Mouse (Mus musculus): Measurements from ENCODE around the gene Fam171a1.

Fam171a1 gene

GRCm38 (mm10) chr2:3244251-3244650 is 130.2 kb downstream of the Fam171a1 start:
- no peak for DNase-seq (ENCODE audit: extremely low read depth, insufficient read length, low spot score)

GRCm38 (mm10) chr2:3251309-3251708 is 137.3 kb downstream of the Fam171a1 start:
- DNase-seq (ENCODE audit: extremely low read depth, insufficient read length, low spot score) = no peak

GRCm38 (mm10) chr2:3266466-3266865 is 152.4 kb downstream of the Fam171a1 start:
- DNase-seq (ENCODE audit: extremely low read depth, insufficient read length, low spot score) = no peak

DNA sequence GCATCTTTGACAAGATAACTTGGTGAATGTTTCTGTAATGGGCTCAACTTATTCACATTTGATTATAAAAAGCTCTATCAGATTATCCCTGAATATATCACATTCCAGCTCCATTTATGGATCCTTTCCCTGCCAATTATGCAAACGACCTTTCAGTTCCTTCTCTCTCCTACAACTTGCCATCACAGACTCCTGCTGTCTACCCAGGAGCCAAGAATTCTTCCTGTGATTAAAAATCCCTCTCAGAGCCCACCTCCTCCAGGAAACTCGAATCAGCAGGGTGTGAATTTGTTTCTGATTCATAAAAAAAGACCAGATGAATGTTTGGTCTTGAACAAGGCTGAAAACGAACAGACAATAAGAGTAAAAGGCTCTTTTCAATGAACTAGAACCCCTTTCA is 153.9 kb downstream of the Fam171a1 start:
- DNase-seq (ENCODE audit: extremely low read depth, insufficient read length, low spot score) = no peak

DNA sequence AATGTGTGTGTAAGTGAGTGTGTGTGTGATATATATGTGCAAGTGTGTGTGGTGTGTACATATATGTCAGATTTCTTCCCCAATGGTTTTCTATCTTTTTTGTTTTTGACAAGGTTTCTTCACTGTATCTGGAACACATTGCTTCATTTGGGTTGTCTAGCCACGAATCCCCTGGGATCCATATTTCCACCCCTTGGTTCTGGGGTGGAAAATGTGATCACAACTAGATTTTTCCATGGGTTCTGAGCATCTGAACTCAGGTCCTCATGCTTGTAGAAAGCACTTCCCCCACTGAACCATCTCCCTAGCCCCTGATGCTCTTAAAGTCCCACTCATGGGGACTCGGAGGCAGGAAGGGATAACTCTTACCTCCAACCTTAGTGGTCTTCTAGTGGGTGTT is 159.3 kb downstream of the Fam171a1 start:
- no peak for DNase-seq (ENCODE audit: extremely low read depth, insufficient read length, low spot score)

- DNase-seq (ENCODE audit: extremely low read depth, insufficient read length, low spot score) = no peak
Observed at GRCm38 (mm10) chr2:3276106-3276505, 162.1 kb downstream of the Fam171a1 start.

All from 3134 (cell line).